Mouse (Mus musculus): ENCODE data around the gene Atp13a2.

DNA sequence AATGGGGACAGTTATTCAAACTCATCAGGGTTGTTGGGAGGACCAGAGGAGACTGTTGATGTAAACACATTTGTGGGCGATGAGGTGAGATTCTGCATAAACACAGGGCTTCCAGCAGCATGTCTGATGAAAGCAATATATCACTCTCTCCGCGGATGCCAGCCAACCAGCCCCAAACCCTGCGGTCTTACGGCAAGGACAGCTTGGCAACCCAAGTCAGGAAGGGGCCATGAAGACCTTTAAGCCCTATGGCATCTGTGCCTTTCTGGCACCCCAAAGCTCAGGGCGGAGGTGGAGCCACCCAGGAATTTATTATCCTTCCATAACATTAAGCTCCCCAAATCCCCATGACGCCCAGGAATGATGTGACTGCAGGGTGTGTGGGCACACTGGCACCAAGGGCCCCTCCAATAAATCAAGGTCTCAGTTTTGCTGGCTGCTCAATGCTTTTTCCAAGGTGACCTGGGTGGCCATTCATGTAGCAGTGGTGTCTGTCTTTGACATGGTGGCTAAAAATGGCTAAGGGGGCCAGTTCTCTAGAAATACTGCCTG lies 27.5 kb upstream of the Atp13a2 start:
- TF ChIP-seq GATA1 (IDR thresholded peaks at IDR 0.05; ENCODE audit: low read length) (no peak), TAL1 (IDR thresholded peaks at IDR 0.05; ENCODE audit: low read length) (no peak)
